Mouse (Mus musculus): ENCODE measurements at regions not wholly inside any gene's neighbourhood (a gene's known extent, or its start where the extent isn't known, plus 50 kb on each side); places are given as distances from the start of the nearest gene placed in this dataset.

- TF ChIP-seq MYC (IDR thresholded peaks at IDR 0.05; ENCODE audit: low read depth, low read length) (no peak), CTCF (conservative IDR thresholded peaks at IDR 0.05 in 1 of 2, IDR thresholded peaks at IDR 0.05 in 1 of 2; ENCODE audit: low read depth in 2 of 2, low read length in 2 of 2) (no peak), USF1 (IDR thresholded peaks at IDR 0.05; ENCODE audit: low read depth, low read length) (no peak), NELFE (IDR thresholded peaks at IDR 0.05; ENCODE audit: low read depth, low read length) (no peak), POLR2A (IDR thresholded peaks at IDR 0.05; ENCODE audit: low read depth, low read length) (no peak), MAZ (IDR thresholded peaks at IDR 0.05; ENCODE audit: low read depth, low read length) (no peak), MAFK (IDR thresholded peaks at IDR 0.05; ENCODE audit: insufficient replicate concordance, low read length) (no peak), CHD2 (IDR thresholded peaks at IDR 0.05; ENCODE audit: low read length) (no peak), SMC3 (IDR thresholded peaks at IDR 0.05; ENCODE audit: low read depth, low read length) (no peak), MAX (IDR thresholded peaks at IDR 0.05; ENCODE audit: low read length) (no peak), POLR2AphosphoS2 (IDR thresholded peaks at IDR 0.05; ENCODE audit: low read depth, low read length) (no peak), EP300 (IDR thresholded peaks at IDR 0.05; ENCODE audit: low read length) (no peak), UBTF (IDR thresholded peaks at IDR 0.05; ENCODE audit: low read depth, low read length) (no peak), ZMIZ1 (IDR thresholded peaks at IDR 0.05; ENCODE audit: low read depth, low read length) (no peak)
Observed at GRCm38 (mm10) chr8:8794711-8795110, 104.4 kb upstream of the Arglu1 start.

Measured in CH12.LX (cell line).